Mouse (Mus musculus) heart, embryonic 10.5 days (tissue): ENCODE data around the gene Adck1. TPM values are rescaled to one million over a fixed set of nuclear protein-coding genes. Genes with fewer than 3 reads are reported as not detected.

Source experiments
- DNase-seq: peaks from one replicate; pipeline ENCODE4 v3.0.0-alpha.2; 2017; ENCODE audit warnings: low spot score
- H3K27ac ChIP-seq: fragments of 300-500 bp; sonication (generic); 2 replicates; pipeline ENCODE4 v1.5.1; 2016; ENCODE audit warnings: mild to moderate bottlenecking
- H3K27me3 ChIP-seq: fragments of 300-500 bp; sonication (generic); 2 replicates; pipeline ENCODE4 v1.6.1; 2016; ENCODE audit warnings: mild to moderate bottlenecking; ENCODE audit not compliant: poor library complexity, insufficient read depth, severe bottlenecking
- H3K36me3 ChIP-seq: fragments of 300-500 bp; sonication (generic); 2 replicates; pipeline ENCODE4 v1.6.1; 2016; ENCODE audit warnings: mild to moderate bottlenecking, moderate library complexity
- H3K4me1 ChIP-seq: fragments of 300-500 bp; sonication (generic); 2 replicates; pipeline ENCODE4 v1.6.1; 2016; ENCODE audit warnings: mild to moderate bottlenecking
- H3K4me3 ChIP-seq: fragments of 300-500 bp; sonication (generic); 2 replicates; pipeline ENCODE4 v1.5.1; 2016; ENCODE audit warnings: mild to moderate bottlenecking, moderate library complexity
- H3K9me3 ChIP-seq: fragments of 300-500 bp; sonication (generic); 2 replicates; pipeline ENCODE4 v1.6.1; 2016; ENCODE audit warnings: mild to moderate bottlenecking, moderate library complexity
- WGBS: fragments of 180-500 bp; shearing (Covaris S2); methylation state at CpG from one replicate; pipeline ENCODE4 v1.1.7; 2016; 5-methylcytosine and 5-hydroxymethylcytosine counted together
- polyA plus RNA-seq: library from polyadenylated mRNA; unstranded; fragments of >200 nt; fragmentation: Nextera tagmentation; extraction: Ambion mirVana; gene quantifications from 2 replicates; pipeline ENCODE4 v1.2.1, GENCODE M21; 2016

Gene Adck1
- polyA plus RNA-seq, 1 experiment from 2014 or later: 22.5 TPM

DNA sequence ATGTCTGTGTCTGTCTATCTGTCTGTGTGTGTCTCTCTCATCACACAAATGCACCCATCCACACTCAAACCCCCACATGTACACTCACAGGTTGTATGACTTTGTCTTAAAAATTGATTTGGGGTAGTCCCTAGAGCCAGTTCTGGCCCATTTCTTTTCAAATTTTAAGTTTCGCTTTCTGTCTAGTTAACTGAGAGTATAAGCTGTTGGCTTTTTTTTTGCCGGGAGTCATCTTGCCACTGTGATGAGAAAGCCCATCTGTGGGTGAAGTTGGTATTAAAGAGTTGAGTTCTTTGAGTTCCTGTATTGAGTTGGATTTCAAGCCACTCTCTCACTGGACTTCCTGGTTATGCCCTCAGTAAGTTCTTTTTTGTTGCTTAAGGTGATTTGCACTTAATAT, 17.9 kb downstream of the Adck1 start:
- H3K27me3 ChIP-seq: no peaks in the 10 kb centered on the region
- H3K36me3 ChIP-seq: peaks cover 8% of the 10 kb centered on the region; the same call in 1 of the 2 replicates
- DNase-seq: no peak
- H3K9me3 ChIP-seq: no peaks in the 10 kb centered on the region
- H3K4me1 ChIP-seq: no peaks in the 10 kb centered on the region
- no peak overlapping the region for H3K27ac ChIP-seq
- no peak overlapping the region for H3K4me3 ChIP-seq
- 86% methylated on average over 2 of the region's 2 CpGs for WGBS

DNA sequence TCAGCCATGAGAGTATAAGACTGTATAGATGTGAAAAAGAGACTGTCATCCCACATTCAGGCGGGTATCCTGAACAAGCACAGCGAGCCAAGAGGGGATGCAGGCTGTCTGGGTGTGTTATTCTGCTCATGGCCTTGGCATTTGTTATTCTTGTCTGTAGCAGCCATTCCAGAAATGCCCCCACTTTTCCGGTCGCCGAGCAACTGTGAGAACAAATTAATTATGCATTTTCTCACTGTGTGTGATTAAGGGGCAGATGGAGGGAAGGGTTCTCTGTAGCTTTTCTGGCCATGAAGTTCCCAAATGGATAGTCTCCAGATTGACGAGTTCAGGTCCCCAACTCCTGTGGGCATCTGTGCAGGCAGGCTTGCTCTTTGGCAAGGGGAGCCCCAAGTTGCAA, 28.5 kb downstream of the Adck1 start:
- Histone ChIP-seq H3K4me3 (no peak overlapping the region), H3K27me3 (no peaks in the 10 kb centered on the region), H3K36me3 (no peaks in the 10 kb centered on the region; the same call in 1 of the 2 replicates), H3K27ac (no peak overlapping the region), H3K4me1 (no peaks in the 10 kb centered on the region), H3K9me3 (no peaks in the 10 kb centered on the region)
- DNase-seq: no peak
- WGBS: 83% methylated on average over 6 of the region's 6 CpGs

DNA sequence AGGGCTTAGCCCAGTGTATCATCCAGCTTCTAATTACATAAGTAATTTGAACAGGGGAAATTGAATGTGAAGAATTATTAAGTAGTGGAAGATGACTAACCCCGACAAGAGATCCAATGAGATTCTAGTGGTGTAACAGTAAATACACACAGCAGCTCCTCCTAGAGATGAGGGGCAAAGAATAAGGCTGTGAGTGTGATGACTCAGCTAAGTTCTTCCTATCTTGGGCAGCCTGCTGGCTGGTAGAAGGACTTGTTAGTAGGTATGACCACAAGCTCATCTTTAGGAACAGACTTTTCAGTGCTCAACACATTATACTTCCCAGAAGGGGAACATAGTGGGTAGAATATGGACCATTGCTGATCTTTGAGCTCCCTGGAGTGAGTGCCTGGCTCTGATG, 38.3 kb downstream of the Adck1 start:
- H3K9me3 ChIP-seq: no peaks in the 10 kb centered on the region
- no peak overlapping the region for H3K4me3 ChIP-seq
- H3K36me3 ChIP-seq: peaks cover 11% of the 10 kb centered on the region; the same call in 1 of the 2 replicates
- DNase-seq: no peak
- H3K27me3 ChIP-seq: no peaks in the 10 kb centered on the region
- H3K4me1 ChIP-seq: no peaks in the 10 kb centered on the region
- 87% methylated on average over 1 of the region's 1 CpGs for WGBS
- no peak overlapping the region for H3K27ac ChIP-seq

DNA sequence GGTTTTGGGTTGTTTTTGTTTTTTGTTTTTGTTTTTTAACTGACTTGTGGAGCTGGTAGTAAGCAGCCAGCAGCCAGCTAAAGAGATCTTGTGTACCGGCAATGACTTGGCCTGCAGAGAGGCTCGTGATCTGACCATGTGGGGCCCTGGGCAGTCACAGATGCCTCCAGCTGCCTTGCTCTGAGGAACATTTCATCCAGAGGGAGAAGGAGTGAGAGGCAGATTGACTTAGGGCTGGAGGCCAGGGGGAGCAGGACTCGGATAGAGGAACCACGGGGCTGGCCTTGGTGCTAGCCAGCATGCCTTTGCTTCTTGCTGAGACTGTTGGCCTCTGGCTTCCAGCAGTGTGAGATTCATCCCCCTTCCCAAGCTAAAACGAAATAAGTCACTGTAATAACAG, 43.2 kb downstream of the Adck1 start:
- H3K4me1 ChIP-seq: no peaks in the 10 kb centered on the region
- no peak overlapping the region for H3K4me3 ChIP-seq
- no peaks in the 10 kb centered on the region for H3K9me3 ChIP-seq
- WGBS: 49% methylated on average over 5 of the region's 5 CpGs
- DNase-seq: no peak
- H3K27me3 ChIP-seq: no peaks in the 10 kb centered on the region
- peaks cover 11% of the 10 kb centered on the region; the same call in 1 of the 2 replicates for H3K36me3 ChIP-seq
- H3K27ac ChIP-seq: no peak overlapping the region

DNA sequence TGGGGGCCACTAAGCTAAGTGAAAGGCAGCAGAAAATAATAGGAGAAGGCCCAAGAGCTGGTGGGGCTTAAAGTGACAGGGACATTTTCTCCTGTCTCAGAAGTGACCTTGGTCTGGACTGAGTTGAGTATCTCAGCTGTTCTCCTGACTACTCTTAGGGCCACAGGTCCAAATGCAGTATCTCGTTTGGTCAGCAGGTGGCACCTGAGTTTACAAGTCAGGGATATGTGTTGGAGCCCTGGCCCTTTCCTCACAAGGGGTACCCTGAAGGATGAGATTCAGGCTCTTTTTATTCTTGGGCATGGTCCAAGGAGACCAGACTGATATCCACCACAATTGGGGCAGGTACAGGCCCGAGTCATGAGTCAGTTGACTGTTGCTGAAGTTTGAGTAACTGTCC, 44.8 kb downstream of the Adck1 start:
- Histone ChIP-seq H3K4me3 (no peak overlapping the region), H3K4me1 (no peaks in the 10 kb centered on the region), H3K36me3 (peaks cover 11% of the 10 kb centered on the region; the same call in 1 of the 2 replicates), H3K27me3 (no peaks in the 10 kb centered on the region), H3K9me3 (no peaks in the 10 kb centered on the region), H3K27ac (no peak overlapping the region)
- WGBS: 26% methylated on average over 2 of the region's 2 CpGs
- DNase-seq: no peak

DNA sequence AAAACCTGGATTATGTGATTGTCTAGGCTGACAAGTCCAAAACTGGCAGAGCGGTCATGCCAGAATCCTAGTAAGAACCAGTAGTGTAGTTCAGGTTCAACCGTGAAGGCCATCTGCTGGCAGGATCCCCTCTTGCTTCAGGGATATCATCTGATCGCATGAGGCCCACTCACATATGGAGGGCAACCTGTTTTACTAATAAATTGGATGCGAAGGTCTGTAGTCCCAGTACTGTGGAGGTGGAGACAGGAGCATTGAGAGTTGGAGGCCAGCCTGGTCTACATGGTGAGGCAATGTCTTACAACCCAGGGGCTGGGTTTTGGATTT, 47.6 kb downstream of the Adck1 start:
- 92% methylated on average over 4 of the region's 4 CpGs for WGBS

DNA sequence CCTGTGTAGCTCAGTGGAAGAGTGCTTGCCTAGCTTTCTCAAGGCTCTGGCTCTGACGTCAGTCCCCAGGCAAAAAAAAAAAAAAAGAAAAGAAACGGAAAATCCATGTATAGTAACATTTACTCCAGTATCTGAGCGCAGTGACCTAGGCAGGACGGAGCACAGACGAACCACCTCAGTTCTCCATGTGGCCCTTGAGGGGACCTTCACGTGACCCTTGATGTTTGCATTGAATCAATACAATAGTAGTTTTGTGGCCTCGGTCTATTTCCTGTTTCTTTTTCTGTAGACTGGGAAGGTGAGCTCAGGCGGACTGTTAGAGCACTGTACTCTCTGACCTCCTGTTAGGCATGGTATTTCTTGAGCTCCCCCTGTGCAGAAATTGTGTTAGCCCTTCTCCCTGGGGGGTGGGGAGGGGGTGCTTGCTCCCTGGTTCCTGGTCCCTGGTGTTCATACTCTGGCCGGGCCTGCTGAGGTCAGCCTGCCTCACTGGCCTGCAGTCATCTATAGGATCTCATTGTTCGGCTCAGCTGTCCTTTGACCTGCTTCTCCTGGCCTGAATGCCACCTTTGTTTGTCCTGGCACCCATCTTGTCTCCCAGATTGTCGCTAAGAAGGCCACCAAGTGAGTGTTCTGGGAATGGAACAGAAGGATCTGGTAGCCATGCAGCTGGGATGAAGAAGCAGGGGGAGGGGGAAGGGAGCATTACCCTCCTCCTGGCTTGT, 48.1 kb downstream of the Adck1 start:
- peak overlapping the region; percentile 36; the same call in 1 of the 2 replicates for H3K27ac ChIP-seq
- H3K4me3 ChIP-seq: no peak overlapping the region
- no peaks in the 10 kb centered on the region for H3K27me3 ChIP-seq
- no peaks in the 10 kb centered on the region for H3K4me1 ChIP-seq
- no peak for DNase-seq
- no peaks in the 10 kb centered on the region for H3K9me3 ChIP-seq
- WGBS: 59% methylated on average over 11 of the region's 11 CpGs
- peaks cover 14% of the 10 kb centered on the region; the same call in 1 of the 2 replicates for H3K36me3 ChIP-seq

More for the DNA sequence above, 47.6 kb downstream of the Adck1 start:
- Histone ChIP-seq H3K4me3 (no peak overlapping the region), H3K4me1 (no peaks in the 10 kb centered on the region), H3K27me3 (no peaks in the 10 kb centered on the region), H3K36me3 (peaks cover 14% of the 10 kb centered on the region; the same call in 1 of the 2 replicates), H3K27ac (no peak overlapping the region), H3K9me3 (no peaks in the 10 kb centered on the region)
- no peak for DNase-seq

DNA sequence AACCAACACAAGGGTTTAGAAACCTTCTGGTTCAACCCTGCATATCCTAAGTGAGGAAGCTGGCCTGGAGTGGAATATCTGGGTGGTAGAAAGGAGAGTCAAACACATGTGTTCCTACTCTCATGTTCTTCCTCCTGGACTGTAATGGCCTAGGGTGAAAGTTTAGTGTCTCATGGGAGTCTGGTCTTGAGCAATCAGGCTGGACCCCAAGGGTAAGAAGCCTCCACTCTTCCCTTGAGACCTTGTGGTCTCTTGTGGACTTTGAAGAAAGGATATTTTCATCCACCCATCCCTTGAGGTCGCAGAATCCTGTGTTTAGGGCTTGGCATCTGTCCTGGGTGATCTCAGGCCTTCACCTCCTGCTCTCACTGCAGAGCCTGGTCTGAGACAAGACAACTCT, 52.9 kb downstream of the Adck1 start:
- H3K27ac ChIP-seq: no peak overlapping the region
- H3K9me3 ChIP-seq: no peaks in the 10 kb centered on the region
- no peaks in the 10 kb centered on the region for H3K4me1 ChIP-seq
- no peak overlapping the region for H3K4me3 ChIP-seq
- peaks cover 20% of the 10 kb centered on the region; the same call in 1 of the 2 replicates for H3K36me3 ChIP-seq
- DNase-seq: no peak
- WGBS: 77% methylated on average over 1 of the region's 1 CpGs
- no peaks in the 10 kb centered on the region for H3K27me3 ChIP-seq

DNA sequence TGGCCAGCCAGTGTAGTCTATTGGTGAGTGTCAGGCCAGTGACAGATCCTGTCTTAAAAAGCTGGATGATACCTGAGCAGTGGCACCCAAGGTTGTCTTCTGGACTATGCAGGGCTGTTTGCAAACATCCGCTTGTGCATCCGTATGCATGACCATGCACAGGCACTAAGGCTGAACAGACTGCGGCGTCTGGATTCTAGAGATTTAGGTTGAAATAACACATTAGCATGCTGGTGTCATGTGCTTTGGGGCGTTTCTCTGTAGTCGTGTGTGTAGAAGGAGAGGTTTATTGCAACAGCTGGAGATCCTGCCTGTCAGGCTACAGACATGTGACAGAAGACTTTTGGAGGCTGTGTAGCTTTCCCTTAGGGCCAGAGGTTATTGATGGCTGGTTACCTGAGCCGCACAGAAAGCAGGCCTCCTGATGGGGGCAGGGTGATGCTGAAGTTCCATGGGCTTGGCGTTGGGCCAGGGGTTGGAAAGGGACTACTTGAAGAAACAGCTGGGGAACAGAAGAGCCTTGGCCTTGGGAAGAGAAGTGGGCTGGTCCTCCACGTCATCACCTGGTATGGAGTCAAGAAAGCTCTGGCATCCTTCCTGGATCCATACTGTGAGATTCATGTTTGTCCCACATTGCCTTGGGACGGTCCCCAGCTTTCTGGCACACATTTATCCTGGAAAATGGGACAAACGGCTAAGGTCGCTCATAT, 59.7 kb downstream of the Adck1 start:
- Histone ChIP-seq H3K9me3 (no peaks in the 10 kb centered on the region), H3K4me1 (no peaks in the 10 kb centered on the region), H3K27me3 (no peaks in the 10 kb centered on the region), H3K4me3 (no peak overlapping the region), H3K27ac (no peak overlapping the region), H3K36me3 (no peaks in the 10 kb centered on the region)
- 87% methylated on average over 12 of the region's 12 CpGs for WGBS
- DNase-seq: no peak

DNA sequence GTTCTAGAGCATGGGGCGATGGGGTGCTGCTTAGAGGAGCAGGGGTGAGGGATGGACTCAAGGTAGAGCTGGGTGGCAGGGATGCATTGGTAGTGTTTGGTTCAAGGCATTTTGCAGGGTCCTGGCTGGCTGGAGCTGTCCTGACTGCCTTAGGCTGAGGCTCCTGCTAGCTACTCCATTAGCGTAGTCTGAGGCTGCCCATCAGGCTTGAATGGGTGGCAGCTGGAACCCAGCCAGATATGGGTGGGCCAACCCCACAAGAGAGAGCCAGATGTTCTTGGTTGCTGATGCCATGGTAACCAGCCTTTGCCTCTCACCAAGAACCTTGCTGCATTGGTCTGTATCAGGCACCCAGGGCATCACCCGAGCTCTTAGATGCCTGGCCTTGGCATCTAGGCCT, 66.6 kb downstream of the Adck1 start:
- Histone ChIP-seq H3K4me3 (no peak overlapping the region), H3K27ac (no peak overlapping the region), H3K27me3 (no peaks in the 10 kb centered on the region), H3K4me1 (peaks cover 28% of the 10 kb centered on the region), H3K9me3 (no peaks in the 10 kb centered on the region), H3K36me3 (peaks cover 8% of the 10 kb centered on the region; the same call in 1 of the 2 replicates)
- 76% methylated on average over 3 of the region's 3 CpGs for WGBS
- DNase-seq: no peak

DNA sequence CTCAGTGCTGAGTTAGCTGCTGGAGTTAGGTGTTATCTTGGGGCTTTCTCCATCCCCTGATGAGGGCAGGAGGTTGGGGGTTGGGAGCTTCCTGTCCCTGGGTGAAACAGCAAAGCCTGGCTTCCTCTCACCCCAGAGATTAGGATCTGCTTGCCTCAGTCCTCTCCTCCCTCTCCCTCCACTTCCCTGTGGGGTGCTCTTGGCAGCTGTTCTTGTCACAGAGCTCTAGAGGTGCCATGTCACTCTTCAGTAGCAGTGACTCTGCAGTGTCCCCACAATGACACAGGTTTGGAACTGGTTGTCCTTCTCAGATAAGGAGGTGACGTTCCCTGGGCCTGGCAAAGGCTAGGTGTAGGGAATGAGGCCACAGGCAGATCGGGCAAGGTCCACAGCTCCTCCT, 68.4 kb downstream of the Adck1 start:
- peaks cover 29% of the 10 kb centered on the region for H3K4me1 ChIP-seq
- 36% methylated on average over 2 of the region's 2 CpGs for WGBS
- H3K27ac ChIP-seq: no peak overlapping the region
- DNase-seq: no peak
- H3K36me3 ChIP-seq: peaks cover 8% of the 10 kb centered on the region; the same call in 1 of the 2 replicates
- no peaks in the 10 kb centered on the region for H3K27me3 ChIP-seq
- H3K9me3 ChIP-seq: no peaks in the 10 kb centered on the region
- H3K4me3 ChIP-seq: no peak overlapping the region

DNA sequence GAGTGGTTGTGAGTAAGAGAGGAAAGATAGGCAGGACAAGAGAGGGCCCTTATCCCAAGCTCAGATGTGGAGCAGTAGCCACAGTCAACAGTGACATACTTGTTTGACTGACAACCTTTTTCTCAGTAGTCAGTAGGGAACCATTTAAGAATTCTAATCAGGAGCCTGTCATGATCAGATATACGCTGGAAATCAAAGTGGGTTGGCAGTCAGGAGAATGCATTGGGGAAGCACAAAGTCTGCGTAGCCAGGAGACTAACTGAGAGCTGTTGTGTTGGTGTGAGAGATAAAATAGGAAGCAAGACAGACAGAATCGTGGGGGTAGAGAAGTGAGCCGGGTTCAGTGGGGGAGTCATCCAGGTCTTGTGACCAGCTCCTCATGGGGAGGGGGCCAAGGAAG, 71.9 kb downstream of the Adck1 start:
- H3K27ac ChIP-seq: no peak overlapping the region
- peaks cover 8% of the 10 kb centered on the region; the same call in 1 of the 2 replicates for H3K36me3 ChIP-seq
- no peaks in the 10 kb centered on the region for H3K27me3 ChIP-seq
- no peaks in the 10 kb centered on the region for H3K9me3 ChIP-seq
- H3K4me1 ChIP-seq: peaks cover 17% of the 10 kb centered on the region
- 69% methylated on average over 4 of the region's 4 CpGs for WGBS
- H3K4me3 ChIP-seq: no peak overlapping the region
- DNase-seq: no peak

DNA sequence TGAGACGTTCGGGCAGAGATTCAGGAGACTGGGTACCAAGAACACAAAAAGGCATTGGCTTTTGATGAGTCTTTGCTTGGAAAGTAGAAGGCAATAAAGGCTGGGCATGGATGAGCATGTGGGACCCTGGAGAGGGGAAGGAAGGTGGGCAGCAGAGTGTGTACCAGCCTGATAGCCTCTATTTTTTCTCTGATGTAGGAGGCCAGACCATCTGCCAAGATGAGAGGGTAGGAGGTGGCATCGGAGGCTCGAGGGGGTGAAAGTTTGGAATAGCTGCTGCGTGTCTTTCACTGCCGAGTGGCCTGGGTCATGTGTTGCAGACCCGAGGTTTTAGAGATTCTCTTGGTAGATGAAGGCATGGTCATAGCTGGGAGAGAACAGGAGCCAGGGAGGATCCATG, 72.8 kb downstream of the Adck1 start:
- peaks cover 8% of the 10 kb centered on the region; the same call in 1 of the 2 replicates for H3K36me3 ChIP-seq
- DNase-seq: no peak
- WGBS: 91% methylated on average over 7 of the region's 7 CpGs
- H3K4me3 ChIP-seq: no peak overlapping the region
- no peaks in the 10 kb centered on the region for H3K9me3 ChIP-seq
- no peaks in the 10 kb centered on the region for H3K27me3 ChIP-seq
- H3K27ac ChIP-seq: no peak overlapping the region
- peaks cover 14% of the 10 kb centered on the region for H3K4me1 ChIP-seq
